Mouse (Mus musculus) heart, postnatal 4 days (tissue): Measurements from ENCODE around the gene Ihh. TPM values are rescaled to one million over a fixed set of nuclear protein-coding genes. Genes with fewer than 3 reads are reported as not detected.

Experiments used
- DNase-seq: peaks from one replicate; pipeline ENCODE4 v3.0.0; 2021
- total RNA-seq, 2 experiments: library from RNA; stranded (reverse); gene quantifications; 2 replicates each; pipeline ENCODE4 v1.2.3; 2021

Ihh gene
- total RNA-seq = under 1 TPM; 0.18 to 0.26 TPM

DNA sequence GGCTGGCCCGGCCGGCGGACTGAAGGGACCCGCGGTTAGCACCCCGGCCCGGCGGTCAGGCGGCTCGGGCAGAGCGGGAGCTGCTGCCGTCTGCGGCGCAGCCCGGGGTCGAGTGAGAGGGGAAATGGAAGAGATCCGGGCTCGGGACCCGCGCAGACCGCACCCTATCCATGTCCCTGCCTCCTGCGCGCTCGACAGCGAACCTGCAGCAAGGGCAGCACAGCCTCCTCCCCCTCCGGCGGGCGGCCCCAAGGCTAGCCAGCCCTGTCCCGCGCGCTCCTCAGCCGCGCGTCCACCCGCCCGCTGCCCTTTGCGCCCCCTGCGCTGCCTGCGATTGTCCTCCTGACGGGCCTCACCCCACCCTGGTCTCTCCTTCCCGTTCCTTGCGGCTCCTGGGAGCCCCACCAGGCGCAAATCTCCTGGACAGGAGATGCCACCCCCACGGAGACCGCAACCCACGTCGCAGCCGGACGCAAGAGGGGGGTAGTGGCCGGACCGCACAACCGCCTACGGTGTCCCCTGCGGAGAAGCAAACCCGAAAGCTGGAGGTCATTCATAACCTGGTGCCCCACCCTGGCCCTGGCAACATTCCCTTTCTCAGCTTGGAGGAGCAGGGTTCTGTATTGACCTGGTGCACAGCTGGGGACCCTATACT is at the start of gene Ihh:
Gene Ihh, minus strand, starts transcription at position 117 of the 655 bp plus-strand sequence.
- no peak for DNase-seq

- DNase-seq = no peak
Measured at GRCm38 (mm10) chr1:75001183-75001582, 49.7 kb upstream of the Ihh start.

DNA sequence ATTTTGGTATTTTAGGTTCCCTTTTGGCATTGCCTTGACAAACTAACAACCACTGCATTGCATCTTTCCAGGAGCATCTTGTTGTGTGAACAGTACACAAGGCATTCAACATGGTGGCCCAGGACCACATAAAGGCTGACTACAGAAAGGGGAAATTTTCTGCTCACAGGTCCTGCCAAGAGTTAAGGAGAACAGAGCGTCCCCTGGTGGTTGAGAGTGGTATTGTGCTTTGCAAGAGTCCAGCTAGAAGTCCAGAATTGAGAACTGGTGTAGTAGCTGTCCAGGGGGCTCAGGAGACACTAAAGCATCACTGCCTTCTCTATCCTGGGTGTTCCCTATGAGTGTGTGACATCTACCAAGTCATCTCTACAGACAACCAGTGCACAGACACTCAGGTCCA is 49.0 kb upstream of the Ihh start:
- DNase-seq = peak; percentile 49

GRCm38 (mm10) chr1:74999173-74999572 is 47.7 kb upstream of the Ihh start:
- no peak for DNase-seq

GRCm38 (mm10) chr1:74997231-74997630 is 45.8 kb upstream of the Ihh start:
- DNase-seq = no peak

DNA sequence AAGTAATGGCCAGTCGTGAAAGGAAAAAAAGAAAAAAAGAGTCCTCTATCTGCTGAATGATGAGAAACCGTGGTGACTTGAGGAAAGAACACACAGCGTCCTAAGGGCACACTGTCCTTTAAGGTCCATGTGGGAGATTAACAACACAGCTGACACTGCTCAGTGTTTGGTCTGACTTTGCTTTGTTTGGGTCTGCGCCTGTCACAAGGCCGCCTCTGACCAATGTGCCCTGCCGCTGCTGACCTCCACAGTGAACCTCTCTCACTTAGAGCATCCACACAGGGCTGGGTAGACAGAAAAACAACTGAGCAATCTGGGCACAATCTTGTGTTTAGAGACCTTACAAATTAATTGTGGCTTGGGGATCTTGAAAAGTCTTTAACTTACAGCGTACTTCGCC is 25.5 kb upstream of the Ihh start:
- no peak for DNase-seq

- DNase-seq = no peak
Measured at GRCm38 (mm10) chr1:74975936-74976335, 24.5 kb upstream of the Ihh start.

DNA sequence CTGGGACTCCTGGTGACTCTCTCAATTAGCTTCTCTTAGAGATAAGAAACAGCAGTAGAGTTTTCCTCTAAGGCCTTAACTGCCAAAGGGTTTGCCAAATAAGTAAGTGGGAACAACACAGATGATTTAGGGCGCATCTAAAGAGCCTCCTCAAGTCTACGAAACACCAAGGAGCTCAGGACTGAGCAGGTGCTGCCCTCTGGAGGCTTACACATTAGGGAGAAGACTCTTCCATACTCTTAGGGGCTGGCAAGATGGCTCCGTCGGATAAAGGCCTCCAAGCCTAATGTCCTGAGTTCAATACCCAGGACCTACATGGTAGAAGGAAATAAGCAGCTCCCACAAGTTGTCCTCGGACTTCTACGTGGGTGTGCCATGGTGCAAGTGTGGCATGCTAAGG is 22.1 kb upstream of the Ihh start:
- DNase-seq = no peak

DNA sequence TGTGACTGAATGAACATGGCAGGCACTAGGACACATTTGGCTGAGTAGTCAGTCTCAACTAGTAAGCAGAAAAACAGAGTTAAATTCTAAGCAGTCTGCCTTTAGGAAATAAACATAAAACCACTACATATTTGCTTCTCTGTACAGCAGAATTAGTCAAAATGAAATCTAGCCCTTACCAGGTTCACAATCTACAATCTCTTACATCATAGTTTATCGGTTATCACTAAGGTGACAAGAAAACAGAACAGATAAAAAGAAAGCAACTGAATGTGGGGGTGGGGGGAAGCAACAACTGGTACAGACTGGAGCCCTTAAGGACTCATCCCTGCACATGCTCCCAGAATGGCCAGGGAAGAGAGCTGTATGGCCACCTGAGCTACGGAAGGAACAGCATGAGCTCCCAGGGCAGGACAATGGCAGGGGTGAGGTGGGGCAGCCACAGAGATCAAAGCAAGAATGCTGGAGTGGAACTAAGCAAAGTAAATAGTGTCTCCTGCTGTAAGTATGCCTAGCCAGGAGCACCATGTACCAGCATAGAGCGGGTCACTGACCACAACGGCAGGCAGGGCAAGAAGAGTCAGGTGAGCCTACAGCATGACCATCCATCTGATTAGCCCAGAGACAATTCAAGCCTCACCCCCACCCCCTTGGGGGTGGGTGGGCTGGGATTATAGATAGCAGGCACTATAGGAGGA is 20.0 kb upstream of the Ihh start:
- no peak for DNase-seq

GRCm38 (mm10) chr1:74967962-74968580 is 16.6 kb upstream of the Ihh start:
- no peak for DNase-seq

- DNase-seq = peak; percentile 88
Measured at GRCm38 (mm10) chr1:74964494-74965215, 13.2 kb upstream of the Ihh start.

- DNase-seq = no peak
Measured at GRCm38 (mm10) chr1:74962853-74963227, 11.4 kb upstream of the Ihh start.

GRCm38 (mm10) chr1:74962126-74962852 is 10.8 kb upstream of the Ihh start:
- no peak for DNase-seq

DNA sequence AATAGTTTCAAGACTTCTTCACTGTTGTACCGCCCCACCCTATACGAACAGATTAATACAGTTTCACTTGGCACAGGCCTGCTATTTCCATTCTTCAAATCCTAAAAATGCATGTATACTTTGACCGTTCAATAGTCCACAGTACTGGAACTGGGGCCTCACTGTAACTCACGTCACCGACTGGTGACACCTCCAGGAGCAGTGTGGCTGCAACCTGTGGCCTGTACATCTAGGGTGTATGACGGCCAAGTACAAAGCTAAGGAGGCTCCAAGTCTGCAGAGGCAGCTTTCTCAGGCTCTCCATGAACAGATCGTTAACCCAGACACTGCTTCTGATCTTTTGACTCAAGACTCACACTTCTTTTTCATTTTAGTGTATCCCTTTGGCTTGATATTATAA is 10.2 kb upstream of the Ihh start:
- no peak for DNase-seq

- DNase-seq = no peak
Measured at GRCm38 (mm10) chr1:74960059-74960458, 8.6 kb upstream of the Ihh start.

- DNase-seq = no peak
Measured at GRCm38 (mm10) chr1:74950576-74951490, 639 bp downstream of the Ihh start.

GRCm38 (mm10) chr1:74950066-74950465 is 1.4 kb downstream of the Ihh start:
- no peak for DNase-seq

DNA sequence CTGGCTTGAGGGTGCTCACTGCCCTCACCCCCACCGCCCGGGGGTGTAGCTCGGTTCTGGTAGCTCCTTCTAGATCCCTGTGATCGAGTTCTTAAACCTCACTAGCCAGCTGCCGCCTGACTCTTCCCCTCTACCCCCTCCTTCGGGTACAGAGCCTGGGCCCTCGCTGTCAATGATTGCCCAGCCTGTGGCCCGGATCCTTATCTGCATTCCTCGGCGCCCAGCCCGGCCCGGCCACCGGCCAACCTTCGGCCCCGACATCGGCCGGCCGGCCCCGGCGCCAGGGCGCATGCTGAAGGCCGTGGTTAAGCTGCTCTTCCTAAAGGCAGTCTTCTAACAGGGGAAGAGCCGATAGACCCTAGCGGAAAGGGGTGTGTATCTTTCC is 1.8 kb downstream of the Ihh start:
- DNase-seq = peak; percentile 51

- DNase-seq = peak; percentile 78
Measured at GRCm38 (mm10) chr1:74948784-74949665, 2.4 kb downstream of the Ihh start.

GRCm38 (mm10) chr1:74947986-74948670 is 3.3 kb downstream of the Ihh start:
- peak; percentile 38 for DNase-seq
